Mouse (Mus musculus) WW6 (cell line): ENCODE results near the gene Gnb2.

ENCODE experiments used
- DNase-seq: peaks from one replicate; pipeline ENCODE4 v3.0.0-alpha.2; 2013; ENCODE audit warnings: low read depth, low spot score

Gnb2 gene

DNA sequence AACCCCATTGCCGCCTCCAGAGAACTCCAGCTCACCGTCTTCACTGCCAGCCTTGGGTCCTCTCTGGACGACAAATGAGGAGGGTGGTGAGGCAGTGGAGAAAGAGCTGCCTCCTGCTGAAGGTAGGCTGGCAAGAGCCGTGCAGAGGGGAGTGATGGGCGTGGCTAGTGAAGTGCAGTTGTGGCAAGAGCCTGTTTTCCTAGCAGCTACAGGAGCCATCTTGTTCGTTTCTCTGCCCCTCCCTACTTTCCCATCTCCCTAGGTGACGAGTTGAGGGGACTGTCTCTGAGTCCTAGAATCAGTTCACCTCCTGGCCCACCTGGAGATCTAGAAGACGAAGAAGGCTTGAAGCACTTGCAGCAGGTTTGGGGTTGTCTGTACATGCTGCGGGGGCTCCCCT lies 11.4 kb downstream of the Gnb2 start:
- DNase-seq: no peak

DNA sequence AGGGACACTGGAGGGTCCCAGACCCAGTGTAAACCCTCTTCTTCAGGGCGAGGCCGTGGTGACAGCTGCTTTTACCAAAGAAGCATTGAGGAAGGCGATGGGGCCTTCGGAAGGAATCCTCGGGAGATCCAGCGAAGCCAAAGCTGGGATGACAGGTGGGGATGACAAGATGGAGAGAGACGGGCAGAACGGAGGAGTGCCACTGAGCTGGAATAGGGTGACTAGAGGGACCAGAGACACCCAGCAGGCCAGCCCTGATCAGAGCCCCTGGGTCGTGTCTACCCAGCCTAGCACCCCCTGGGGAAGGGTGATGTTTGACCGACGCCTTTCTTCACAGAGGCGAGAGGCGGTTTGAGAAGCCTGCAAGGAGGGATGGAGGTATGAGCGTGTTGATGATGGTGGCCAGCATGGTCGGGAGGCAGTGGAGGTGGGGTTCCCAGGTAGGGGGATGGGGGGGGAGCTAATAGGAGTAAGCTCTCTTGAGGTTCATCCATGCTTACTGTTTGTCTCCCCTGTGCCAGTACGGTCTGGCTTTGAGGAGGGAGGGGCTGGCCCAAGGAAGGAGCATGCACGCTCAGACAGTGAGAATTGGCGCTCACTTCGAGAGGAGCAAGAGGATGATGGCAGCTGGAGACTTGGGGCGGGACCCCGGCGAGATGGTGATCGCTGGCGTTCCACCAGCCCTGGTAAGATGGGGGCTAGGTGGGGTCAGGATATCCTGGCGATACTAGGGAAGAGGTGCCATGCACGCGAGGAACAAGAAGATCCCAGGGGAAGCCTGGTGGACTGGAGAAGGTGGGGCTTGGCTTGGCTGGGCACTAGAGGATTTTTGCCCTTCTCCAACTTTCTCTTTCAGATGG lies 13.4 kb downstream of the Gnb2 start:
- DNase-seq: no peak

DNA sequence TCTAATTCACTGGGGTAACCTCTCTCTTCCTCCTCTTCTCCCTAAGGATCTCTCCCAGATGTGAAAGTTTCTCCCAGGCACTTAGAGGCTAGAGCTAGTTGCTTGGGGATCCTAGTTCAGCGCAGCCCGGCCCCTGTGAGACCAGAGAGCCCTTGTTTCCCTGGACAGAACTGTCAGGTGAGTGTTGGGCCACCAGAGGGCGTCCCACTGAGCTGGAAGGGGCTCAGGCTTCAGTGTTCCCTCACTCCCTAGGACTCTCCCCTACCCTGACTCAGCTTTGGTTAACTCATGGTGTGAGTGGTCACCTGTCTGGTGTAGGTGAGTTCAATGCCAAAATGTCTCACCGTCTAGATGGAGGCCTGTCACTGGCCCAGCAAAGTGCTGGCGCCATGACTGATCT lies 14.9 kb downstream of the Gnb2 start, which contains the start of gene Gigyf1:
Gene Gigyf1, plus strand, starts transcription at position 113 of the 400 bp plus-strand sequence.
- DNase-seq: no peak

DNA sequence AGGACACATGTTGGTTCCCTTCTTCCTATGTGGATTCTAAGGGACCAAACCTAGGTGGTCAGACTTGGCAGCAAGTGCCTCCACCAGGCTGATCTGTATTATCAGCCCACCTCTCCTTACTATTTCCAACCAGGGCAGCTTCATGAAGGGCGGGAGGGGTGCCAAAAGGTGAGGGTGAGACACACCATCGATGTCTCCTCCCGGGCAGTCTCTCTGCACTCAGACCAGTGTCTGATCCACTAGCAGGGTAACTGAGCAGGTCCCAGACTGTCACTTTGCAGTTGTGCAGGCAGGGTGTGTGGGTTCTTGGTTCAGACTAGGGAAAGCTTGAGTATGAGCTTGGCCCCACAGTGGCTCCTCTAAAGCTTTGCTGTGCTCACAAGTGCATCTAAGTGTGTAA lies 18.5 kb downstream of the Gnb2 start:
- DNase-seq: no peak

DNA sequence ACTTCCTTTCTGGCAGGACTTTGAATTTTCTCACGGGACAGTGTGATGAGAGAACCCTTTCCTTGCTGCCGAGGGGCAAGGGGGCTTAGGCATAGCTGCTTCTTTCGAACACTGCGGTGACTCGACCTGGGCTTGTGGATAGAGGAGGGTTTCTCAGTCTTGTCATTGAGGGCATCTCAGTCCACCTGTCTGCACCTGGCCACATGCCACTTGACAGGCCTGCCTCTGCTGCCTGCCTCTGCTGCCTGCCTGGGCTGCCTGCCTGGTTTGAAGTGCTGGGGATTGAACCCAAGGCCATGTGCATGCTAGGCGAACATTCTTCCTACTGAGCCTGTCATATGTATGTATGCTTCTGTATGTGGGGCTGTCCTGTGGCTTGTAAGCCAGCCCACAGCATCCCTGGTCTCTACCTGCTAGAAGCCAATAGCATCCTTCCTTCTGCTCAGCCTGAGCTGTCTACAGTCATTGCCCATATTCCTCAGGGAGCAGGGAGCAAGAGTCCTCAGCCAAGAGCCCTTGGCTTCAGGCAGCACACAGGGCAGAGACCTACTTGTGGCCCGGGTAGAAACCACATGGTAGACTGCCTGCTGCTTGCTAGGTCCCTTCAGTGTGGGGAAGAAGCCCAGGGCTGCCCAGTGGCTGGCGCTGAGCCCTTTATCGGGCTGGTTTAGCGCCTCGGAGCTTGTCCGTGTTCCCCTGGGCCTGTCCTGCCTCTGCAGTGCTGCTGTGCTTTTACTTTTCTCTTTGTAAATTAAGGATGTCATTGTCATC lies 19.2 kb downstream of the Gnb2 start:
- no peak for DNase-seq

DNA sequence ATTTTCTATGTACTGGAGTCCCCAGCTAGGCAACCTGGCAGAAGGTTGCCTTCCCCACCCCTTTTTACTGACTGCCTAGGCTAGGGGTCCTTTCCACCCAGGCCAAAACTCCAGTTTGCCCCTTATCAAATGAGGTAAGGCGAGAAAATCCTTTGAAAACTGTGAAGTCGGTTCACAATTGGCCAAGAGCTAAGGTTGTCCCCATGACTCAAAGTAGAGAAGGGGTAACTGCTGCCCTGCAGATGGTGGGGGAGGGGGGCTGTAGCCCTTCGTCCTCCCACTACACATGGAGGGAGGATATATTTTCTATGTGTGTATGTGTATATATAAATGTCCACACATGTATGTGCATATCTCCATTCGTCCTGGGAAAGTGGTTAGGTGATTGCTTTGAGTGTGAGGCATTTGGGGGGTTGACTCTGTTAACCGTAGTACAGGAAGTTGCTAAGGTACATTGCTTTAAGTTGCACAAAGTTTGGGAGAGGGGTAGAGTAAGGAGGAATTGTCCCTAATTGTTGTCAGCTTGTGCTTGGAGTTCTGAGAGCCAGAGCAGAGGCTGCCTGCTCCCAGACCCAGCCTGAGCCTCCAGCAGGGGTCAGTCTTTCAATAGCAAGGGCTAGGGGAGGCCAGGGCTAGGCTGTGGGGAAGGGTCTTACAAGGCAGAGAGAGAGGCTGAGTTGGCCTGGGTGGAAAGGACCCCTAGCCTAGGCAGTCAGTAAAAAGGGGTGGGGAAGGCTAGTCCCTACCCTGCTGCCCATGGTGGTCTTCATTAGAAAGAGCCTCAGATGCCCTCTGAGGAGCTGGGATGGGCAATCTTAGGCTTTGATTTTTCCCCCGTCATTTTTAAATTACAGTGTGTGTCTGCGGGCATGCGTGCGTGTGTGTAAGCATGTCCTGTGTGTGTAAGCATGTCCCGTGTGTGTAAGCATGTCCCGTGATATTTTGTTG lies 20.2 kb downstream of the Gnb2 start:
- no peak for DNase-seq

DNA sequence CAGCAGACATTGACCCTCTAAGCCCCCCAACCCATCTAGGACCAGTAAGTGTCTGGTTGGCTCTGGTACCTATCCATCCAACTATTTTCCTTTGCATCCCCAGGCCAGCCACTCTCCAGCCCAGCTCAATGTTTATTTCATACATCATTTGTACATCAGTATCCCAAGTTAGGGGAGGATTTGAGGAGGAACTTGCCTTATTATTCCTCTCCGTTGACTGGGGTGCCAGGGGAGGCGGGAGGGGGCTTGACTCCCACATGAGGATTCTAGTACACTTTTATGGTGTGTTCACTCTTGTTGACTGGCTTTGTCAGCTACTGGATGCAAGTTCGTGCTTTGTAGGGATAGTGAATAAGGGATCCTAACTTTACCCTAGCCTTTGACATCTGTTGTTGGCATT lies 21.6 kb downstream of the Gnb2 start:
- no peak for DNase-seq

DNA sequence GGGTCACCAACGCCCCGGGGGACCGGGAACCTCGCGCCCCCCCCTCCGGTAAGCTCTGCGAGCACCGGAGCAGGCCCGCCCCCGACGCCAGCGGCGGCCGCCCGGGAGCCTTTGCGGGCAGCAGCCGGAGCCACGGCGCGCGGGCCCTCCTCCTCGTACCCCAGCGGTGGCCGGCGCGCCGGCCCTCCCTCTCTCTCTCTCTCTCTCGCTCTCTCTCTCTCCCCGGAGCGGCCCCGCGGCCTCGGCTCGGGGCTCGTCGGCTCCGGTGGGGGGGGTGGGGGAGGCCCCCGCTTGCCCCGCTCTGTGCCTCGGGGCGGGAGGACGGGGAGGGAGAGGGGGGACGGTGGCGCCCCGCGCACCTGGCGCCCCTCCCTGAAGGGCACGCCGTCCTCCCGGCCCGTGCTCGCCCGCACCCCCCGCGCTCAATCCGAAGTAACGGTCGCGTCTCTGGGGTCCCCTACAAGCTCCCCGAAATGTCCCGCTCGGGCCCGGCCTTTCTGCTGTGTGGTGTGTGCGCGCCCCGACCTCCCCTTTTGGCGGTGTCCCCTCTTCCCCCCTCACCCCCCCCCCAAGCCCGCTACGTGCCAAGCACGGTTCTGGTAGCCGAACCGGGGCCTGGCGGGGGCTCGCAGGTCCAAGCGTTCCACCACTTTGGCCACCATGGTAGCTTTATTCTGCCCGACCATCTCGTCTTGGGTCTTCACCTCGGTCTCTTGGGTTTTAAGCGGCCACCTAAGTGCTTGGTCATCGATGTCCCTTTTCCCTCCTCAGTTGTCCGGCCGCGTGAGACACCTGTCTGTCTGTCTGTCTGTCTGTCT lies 22.5 kb downstream of the Gnb2 start:
- DNase-seq: no peak

DNA sequence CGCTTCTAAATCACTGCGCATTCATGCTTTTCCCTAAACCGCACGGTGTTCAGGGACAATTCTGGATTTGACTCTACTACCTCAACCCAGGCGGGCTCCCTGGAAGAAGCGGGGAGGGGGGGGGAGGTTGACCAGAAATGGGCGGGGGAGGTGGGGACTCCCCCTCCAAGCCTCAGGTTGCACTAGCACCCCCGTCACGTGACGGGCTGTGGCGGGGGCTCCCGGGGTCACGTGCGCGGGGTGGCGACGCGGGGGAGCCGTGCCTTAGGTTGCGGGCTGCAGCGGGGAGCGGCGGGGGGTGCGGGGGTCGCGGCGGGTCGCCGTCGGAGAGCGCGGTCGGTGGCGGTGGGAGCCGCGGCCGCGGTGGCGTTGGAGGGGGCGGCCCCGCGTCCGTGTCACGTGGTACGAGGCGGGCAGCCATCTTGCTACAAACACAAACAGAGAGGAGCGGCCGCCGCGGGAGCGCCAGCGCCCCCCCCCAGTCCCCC lies 23.3 kb downstream of the Gnb2 start:
- DNase-seq: no peak

DNA sequence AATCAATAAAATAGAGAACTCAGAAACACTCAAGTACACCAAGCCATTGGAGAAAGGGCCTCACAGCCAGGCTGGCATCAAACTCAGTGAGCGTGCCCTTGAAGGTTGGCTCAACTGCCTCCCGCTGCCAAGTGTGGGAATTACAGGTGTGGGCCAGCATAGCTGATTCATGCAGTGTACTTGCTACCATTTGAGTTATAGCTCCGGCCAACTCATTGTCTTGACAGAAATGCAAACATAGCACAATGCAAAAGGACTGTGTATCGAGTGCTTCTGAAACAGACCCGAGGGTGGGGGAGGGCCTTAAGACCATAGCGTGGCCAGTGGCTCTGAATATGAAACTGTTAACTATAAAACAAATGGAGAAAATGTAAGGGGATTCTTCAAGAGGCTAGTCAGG lies 29.3 kb downstream of the Gnb2 start:
- no peak for DNase-seq

DNA sequence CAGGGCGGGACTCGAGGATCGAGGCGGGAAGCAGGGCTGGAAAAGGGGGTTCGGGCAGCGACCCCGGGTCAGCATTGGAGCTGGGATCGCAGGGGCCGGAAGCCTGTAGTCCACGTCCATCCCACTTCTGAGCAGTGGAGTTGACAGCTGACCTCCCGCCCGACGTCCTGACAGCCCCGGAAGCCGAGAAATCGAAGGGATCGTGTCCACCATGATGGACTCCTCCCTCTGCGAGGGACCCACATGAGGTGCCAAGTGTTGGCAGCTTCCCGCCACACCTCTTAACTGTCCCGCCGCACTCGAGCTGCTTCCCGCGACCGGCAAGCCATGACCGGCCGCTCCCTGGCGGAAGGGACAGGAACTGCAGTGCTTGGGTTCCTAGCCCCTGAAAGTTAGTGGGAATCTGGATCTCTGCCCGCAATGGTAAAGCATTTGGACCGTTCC lies 30.6 kb downstream of the Gnb2 start:
- peak; percentile 71 for DNase-seq

DNA sequence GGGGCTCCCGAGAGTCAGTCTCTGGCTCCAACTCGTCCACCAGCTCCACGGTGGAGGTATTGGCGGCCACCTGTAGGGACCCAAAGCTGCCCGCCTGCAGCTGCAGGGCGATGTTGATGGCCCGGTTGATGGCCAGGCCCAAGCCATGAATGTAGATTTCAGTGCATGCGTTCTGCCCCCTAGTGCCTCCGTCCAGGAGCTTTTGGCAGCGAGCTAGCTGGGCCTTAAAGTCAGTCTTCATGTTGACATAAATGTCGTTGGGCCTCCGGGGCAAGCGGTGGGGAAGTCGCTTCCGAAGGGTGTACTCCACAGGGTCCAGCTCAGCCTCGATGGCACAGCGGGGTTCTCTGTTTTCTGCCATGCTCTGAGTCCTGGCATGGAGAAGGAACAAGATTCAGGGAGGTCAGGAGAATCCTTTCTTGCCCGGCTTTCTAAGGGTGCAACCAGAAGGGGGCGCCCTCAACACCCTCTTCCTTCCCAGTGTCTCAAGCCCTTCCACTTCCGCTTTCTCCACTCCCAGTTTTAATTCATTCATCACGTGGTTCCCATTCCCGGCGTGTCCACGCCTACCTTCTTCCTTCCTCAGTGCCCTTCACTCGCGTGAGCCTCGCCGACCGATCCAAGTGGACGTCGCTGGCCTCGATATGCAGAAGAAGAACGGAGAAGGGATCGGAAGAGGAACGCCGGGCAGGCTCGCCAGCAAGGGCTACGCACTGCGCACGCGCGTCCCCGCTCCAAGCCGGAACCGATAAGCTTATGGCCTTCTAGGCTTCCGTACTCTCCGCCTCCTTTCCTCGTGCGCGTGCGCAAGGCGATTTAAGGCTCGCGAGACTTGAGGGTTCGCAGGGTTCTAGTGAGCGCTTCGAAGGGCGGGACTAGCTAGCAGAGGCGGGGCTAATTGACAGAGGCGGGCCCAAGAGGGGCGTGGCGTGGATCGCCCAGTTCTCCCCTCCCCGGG lies 31.3 kb downstream of the Gnb2 start, which contains the start of gene Pop7:
Gene Pop7, minus strand, starts transcription at position 810 of the 958 bp plus-strand sequence.
- peak; percentile 98 for DNase-seq

DNA sequence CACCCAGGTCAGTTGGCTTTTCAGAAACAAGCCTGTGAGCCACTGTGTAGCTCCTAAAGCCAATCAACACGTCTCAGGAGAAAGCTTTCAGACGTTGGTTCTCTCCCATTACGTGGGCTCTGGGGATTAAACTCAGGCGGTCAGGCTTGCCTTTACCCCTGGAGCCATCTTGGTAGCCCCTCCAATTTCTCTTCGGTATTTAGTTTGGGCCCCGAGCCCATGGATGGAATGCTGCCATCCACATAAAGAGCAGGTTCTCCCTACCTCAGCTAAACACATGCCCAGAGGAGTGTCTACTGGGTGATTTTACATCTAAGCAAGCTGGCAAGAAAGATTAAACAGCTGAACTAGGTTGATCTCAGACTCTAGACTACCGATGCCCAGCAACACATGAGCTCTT lies 33.1 kb downstream of the Gnb2 start:
- DNase-seq: no peak

DNA sequence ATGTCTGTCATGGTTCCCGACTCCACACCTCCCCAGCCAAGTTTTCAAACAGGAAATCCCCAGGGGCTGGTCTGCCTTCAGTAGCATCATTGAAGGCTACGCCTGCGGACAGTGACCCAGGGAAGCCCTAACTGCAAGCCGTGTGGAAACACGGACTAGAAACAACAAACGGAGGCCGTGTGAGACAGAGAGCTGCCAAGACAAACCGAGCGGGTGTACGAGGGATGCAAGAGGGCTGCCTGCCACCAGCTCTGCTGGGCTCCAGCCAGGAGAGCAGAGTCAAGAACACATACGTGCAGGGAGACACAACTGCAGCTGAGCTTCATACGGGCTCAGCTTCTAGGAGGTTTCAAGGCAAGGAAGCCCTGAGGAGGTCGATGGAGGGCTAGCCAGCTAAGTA lies 39.5 kb downstream of the Gnb2 start:
- no peak for DNase-seq

DNA sequence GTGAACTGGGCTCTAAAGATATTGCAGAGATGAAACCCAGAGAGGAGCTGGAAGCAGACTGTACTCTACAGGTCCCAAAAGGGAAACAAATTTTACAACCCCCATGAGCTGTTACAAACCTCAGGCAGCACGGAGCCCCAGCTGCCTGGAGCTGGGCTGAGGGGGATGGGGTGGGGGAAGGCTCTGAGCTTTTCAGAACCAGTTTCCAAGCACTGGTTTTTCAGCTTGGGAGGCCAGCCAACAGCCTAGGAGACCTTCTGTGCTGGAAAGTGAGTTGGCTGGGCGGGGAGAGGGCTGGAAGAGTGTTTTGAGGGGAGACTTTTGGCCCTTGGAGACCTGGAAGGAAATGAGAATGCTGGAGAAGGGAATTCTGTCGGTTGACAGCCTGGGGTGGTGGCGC lies 41.8 kb downstream of the Gnb2 start:
- DNase-seq: no peak

DNA sequence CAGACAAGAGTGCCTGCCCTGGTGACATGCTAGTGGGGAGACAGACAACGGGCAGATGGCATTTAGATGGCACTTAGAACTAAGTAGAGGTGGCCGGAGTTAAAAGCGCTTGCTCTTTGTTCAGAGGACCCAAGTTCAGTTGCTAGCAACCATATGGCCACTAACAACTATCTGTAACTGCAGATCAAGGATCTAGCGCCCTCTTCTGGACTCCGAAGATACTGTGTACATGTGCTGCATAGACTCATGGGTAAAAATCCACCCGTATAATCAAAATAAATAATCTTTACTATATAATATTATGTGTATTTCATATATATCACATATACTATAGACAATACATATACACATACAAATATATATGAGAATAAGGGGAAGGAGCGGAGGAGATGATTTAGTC lies 45.7 kb downstream of the Gnb2 start:
- DNase-seq: peak; percentile 38

DNA sequence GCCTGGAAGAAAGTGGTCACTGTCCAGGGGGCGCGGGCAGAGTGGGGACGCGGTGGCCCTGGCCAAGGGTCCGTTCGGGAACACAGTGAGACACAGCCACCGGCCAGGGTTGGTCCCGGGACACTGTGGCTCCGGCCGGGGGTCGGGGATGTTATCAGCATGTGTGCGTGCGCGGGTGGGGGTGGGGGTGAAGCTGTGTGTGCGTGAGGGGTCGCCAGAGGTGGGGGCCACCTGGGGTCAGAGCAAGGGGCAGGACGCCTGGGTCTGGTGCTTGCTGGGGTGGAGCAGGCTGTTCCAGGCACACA lies 47.5 kb downstream of the Gnb2 start:
- no peak for DNase-seq

DNA sequence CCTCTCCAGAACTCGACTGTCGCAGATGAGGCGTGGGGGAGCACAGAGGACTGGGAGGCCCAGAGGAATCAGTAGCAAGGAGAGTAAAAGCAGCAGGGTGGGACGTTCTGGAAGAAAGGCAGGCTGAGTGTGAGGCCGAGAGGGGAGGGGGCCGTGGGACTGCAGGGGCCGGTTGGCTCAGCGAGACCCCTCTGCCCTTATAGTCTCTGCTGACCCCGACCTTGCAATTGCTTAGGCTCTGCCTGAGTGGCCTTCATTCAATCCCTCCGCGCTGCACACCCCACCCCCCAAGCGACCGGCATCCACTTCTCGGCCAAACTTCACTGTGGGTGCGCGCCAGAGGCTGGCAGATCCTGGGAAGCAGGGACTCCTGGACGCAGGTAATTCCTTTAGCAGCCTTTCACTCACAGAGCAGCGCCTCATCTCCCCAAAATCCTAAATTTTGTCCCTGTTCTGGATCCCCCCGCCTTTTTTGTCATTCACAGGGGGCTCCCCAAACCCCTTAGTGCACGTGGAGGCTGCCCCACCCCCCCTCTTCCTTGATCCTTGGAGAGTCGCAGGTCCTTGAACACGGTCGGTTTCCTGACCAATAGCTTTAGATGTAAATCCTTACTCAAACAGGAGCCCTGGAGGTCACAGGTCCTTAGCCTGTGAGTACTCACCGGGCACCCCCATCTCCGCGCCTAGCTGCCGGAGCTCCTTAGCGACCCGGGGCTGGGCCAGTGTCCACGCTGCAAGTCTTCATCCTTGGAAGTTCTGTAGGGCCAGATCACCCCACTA lies 48.0 kb downstream of the Gnb2 start:
- DNase-seq: no peak

DNA sequence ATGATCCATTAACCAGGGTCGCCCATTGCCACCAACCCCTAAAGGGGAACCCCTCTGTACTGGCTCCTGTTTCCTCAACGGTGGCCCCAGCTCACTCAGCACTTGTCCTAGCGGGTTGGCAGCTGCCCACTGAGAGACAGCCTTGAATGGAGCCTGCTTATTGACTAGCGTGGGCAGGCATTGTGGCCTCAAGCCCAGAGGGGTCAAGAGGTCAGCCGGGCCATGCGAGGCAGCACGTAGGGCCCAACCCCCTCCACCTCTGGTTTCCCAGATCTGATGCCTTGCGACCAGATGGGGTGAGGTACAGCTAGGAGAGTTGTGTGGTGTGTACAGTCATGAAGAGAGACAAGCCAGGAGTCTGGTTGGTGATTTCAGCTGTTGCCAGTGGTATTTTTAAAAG lies 51.4 kb downstream of the Gnb2 start:
- DNase-seq: no peak
